Mouse (Mus musculus) C2C12 (cell line): Measurements from ENCODE around the gene Ddx4.

Source experiments
- CEBPB ChIP-seq: IDR thresholded peaks from one replicate; pipeline ENCODE4 v1.6.1; 2011; ENCODE audit warnings: low read depth, mild to moderate bottlenecking, control low read depth, moderate library complexity
- CTCF ChIP-seq: IDR thresholded peaks from one replicate; pipeline ENCODE4 v1.5.1; 2011; ENCODE audit not compliant: control insufficient read depth, insufficient read depth, insufficient read length
- MAX ChIP-seq: IDR thresholded peaks from one replicate; pipeline ENCODE4 v1.6.1; 2011; ENCODE audit warnings: mild to moderate bottlenecking, control low read depth

GRCm38 (mm10) chr13:112553304-112553703 is 99.0 kb downstream of the Ddx4 start:
- TF ChIP-seq CTCF, result no peak
- no peak for TF ChIP-seq CEBPB
- TF ChIP-seq MAX, result no peak
